Mouse (Mus musculus) forebrain, embryonic 11.5 days (tissue): ENCODE results near the gene Nup153. TPM values are rescaled to one million over a fixed set of nuclear protein-coding genes. Genes with fewer than 3 reads are reported as not detected.

Experiments used
- ATAC-seq: fragments of 200-750 bp; cut with Nextera tagmentation; replicated peaks from 2 replicates; pipeline ENCODE4 v1.8.0; 2017; ENCODE audit warnings: moderate TSS enrichment; ENCODE audit not compliant: low FRiP score
- DNase-seq: peaks from one replicate; pipeline ENCODE4 v3.0.0-alpha.2; 2017; ENCODE audit warnings: low spot score
- H3K27ac ChIP-seq: fragments of 300-500 bp; sonication (generic); 2 replicates; pipeline ENCODE4 v1.5.1; 2014; ENCODE audit warnings: low read depth, low read length
- H3K27me3 ChIP-seq: fragments of 300-500 bp; sonication (generic); 2 replicates; pipeline ENCODE4 v1.6.1; 2014; ENCODE audit warnings: mild to moderate bottlenecking, low read length, mixed read lengths; ENCODE audit not compliant: control insufficient read depth, insufficient read depth
- H3K36me3 ChIP-seq: fragments of 300-500 bp; sonication (generic); 2 replicates; pipeline ENCODE4 v1.6.1; 2014; ENCODE audit warnings: mild to moderate bottlenecking, low read length, moderate library complexity, mixed read lengths; ENCODE audit not compliant: control insufficient read depth, insufficient read depth
- H3K4me1 ChIP-seq: fragments of 300-500 bp; sonication (generic); replicated peaks from 2 replicates; pipeline ENCODE4 v1.6.1; 2014; ENCODE audit warnings: low read length, mixed read lengths; ENCODE audit not compliant: control insufficient read depth, insufficient read depth
- H3K4me2 ChIP-seq: fragments of 300-500 bp; sonication (generic); 2 replicates; pipeline ENCODE4 v1.6.1; 2014; ENCODE audit warnings: low read depth, mild to moderate bottlenecking, low read length, moderate library complexity, mixed read lengths; ENCODE audit not compliant: severe bottlenecking
- H3K4me3 ChIP-seq: fragments of 300-500 bp; sonication (generic); 2 replicates; pipeline ENCODE4 v1.5.1; 2014; ENCODE audit warnings: low read depth, low read length
- H3K9ac ChIP-seq: fragments of 300-500 bp; sonication (generic); 2 replicates; pipeline ENCODE4 v1.6.1; 2014; ENCODE audit warnings: low read length
- H3K9me3 ChIP-seq: fragments of 300-500 bp; sonication (generic); 2 replicates; pipeline ENCODE4 v1.6.1; 2016; ENCODE audit warnings: low read length, mixed read lengths; ENCODE audit not compliant: control insufficient read depth
- WGBS: fragments of 180-500 bp; shearing (Covaris S2); extraction: QIAGEN DNeasy Blood & Tissue Kit; methylation state at CpG from one replicate; pipeline ENCODE4 v1.1.7; 2014; 5-methylcytosine and 5-hydroxymethylcytosine counted together
- polyA plus RNA-seq: library from polyadenylated mRNA; unstranded; fragments of >200 nt; fragmentation: Nextera tagmentation; extraction: Ambion mirVana; gene quantifications from 2 replicates; pipeline ENCODE4 v1.2.1, GENCODE M21; 2014

Gene Nup153
- polyA plus RNA-seq, 1 experiment from 2014 or later, result 49.7 TPM

DNA sequence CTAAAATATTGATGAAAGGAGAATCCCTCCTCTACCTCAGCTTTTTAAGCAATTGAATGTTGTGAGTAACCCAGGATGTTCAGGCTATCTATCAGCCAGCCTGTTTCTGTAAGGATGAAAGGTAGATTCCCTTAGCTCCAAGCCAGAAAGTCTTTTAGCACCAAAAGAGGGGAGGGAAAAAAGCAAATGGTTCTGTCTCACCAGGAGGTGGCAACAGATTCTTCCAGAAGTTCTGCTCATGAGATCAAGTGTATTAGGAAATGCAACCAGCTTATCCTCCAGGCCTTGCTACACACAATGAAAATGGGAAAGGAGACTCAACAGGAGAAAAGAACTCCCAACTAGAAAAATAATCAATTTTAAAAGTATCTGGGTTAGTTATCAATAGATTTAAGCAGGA lies 3.4 kb downstream of the Nup153 start:
- DNase-seq (no peak), ATAC-seq (no peak)
- H3K4me2 ChIP-seq, result no peak overlapping the region
- H3K4me1 ChIP-seq, result 0 out of 2 replicates have a peak, but pooled peaks cover 6% of the 10 kb centered on the region
- no peaks in the 10 kb centered on the region for H3K27me3 ChIP-seq
- H3K9ac ChIP-seq, result no peak overlapping the region
- no peaks in the 10 kb centered on the region for H3K9me3 ChIP-seq
- no peaks in the 10 kb centered on the region for H3K36me3 ChIP-seq
- H3K4me3 ChIP-seq, result no peak overlapping the region
- no peak overlapping the region for H3K27ac ChIP-seq

DNA sequence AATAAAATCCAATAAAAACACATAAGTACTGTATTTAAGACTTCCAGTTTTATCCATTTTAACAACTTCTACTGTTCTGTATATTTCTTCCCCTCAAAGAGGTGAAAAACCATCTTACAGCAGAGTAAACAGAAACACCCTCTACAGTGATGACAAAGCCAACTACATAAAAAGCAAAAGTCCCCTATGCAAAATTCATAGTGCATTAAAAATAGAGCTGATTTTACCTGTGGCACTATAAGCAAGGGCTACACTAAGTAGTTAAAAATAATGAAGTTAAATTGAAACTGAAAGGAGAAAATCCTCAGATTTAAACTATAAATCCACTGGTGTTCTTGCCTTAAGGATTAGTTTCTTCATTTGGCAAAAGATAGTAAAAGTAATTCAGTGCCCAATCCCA lies 6.7 kb downstream of the Nup153 start:
- Histone ChIP-seq H3K9me3 (no peaks in the 10 kb centered on the region), H3K36me3 (no peaks in the 10 kb centered on the region), H3K4me1 (0 out of 2 replicates have a peak, but pooled peaks cover 6% of the 10 kb centered on the region), H3K27ac (no peak overlapping the region), H3K27me3 (no peaks in the 10 kb centered on the region), H3K4me2 (no peak overlapping the region), H3K4me3 (no peak overlapping the region), H3K9ac (no peak overlapping the region)
- ATAC-seq (no peak), DNase-seq (no peak)

DNA sequence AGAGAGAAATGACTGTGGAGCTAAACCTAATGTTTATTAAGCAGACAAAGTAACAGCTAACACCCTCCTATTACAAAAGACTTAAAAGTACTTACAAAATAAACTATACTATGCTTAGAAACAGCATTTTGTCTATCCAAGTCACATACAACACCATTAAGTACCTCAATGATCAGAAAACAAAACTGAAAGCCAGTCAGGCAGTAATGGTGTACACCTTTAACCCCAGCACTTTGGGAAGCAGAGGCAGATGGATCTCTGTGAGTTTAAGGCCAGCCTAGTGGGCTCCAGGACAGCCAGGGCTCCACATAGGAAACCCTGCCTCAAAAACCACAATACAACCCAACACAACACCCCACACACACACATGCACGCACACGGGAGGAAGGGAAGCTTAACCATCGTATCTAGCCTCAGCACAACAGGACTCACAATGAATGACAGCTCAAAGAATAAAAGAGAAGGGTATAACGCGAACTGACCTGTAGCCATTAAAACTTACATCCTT lies 8.8 kb downstream of the Nup153 start:
- Histone ChIP-seq H3K36me3 (no peaks in the 10 kb centered on the region), H3K4me1 (no peaks in the 10 kb centered on the region), H3K9me3 (no peaks in the 10 kb centered on the region), H3K27ac (no peak overlapping the region), H3K4me2 (no peak overlapping the region), H3K27me3 (no peaks in the 10 kb centered on the region), H3K9ac (no peak overlapping the region), H3K4me3 (no peak overlapping the region)
- DNase-seq, result no peak
- 85% methylated on average over 5 of the region's 5 CpGs for WGBS
- ATAC-seq, result no peak

DNA sequence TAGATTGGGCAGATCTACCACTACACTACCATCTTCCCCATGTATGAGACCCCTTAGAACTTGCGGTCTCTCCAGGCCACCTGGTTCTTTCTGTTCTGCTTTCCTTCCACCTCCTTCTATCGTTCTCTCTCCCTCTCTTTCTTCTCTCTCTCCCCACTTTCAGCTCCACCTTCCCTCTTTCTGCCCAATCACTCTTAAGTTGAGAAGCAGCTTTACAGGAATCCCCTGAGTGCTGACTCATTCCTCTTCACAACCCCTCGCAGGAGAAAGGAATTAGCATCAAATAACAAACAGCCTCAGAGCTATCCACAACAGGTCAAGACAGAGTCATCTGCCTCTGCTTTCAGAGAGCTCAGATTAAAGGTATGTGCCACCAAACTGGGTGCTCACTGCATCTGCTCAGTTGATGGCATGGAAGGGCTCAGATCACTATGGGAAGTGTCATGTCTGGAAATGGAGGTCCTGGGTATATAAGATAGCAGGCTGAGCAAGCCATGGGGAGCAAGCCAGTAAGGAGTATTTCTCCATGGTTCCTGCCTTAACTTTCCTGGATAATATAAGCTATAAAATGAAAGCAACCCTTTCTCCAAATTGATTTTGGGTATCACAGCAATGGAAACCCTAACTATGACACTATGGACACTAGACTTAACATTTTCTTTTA lies 11.6 kb downstream of the Nup153 start:
- 90% methylated on average over 3 of the region's 3 CpGs for WGBS
- no peaks in the 10 kb centered on the region for H3K9me3 ChIP-seq
- H3K4me2 ChIP-seq, result no peak overlapping the region
- no peak overlapping the region for H3K9ac ChIP-seq
- no peak for ATAC-seq
- H3K36me3 ChIP-seq, result peaks cover 4% of the 10 kb centered on the region; the same call in 1 of the 2 replicates
- no peak overlapping the region for H3K4me3 ChIP-seq
- no peaks in the 10 kb centered on the region for H3K27me3 ChIP-seq
- H3K4me1 ChIP-seq, result no peaks in the 10 kb centered on the region
- DNase-seq, result no peak
- no peak overlapping the region for H3K27ac ChIP-seq

DNA sequence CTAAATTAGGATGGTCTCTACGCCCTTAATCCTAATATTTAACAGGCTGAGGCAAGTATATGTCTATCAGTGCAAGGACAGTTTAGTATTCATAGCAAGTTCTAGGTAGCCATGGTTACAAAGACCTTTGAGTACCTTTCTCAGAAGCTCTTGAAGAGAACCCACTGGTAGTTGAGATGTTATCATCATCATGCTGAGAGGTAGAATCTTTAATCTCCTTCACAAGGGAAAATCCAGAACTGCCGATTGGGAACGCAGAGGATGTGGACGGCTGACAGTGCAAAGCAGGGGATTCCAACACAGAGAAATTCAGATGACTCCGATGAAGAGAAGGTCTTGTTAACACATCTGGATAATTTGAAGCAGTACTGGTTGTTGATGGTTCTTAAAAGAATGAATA lies 14.3 kb downstream of the Nup153 start:
- 89% methylated on average over 5 of the region's 5 CpGs for WGBS
- no peaks in the 10 kb centered on the region for H3K27me3 ChIP-seq
- no peak overlapping the region for H3K9ac ChIP-seq
- DNase-seq, result no peak
- no peak overlapping the region for H3K4me2 ChIP-seq
- peaks cover 4% of the 10 kb centered on the region; the same call in 1 of the 2 replicates for H3K36me3 ChIP-seq
- no peaks in the 10 kb centered on the region for H3K4me1 ChIP-seq
- H3K9me3 ChIP-seq, result no peaks in the 10 kb centered on the region
- no peak overlapping the region for H3K4me3 ChIP-seq
- no peak for ATAC-seq
- no peak overlapping the region for H3K27ac ChIP-seq

DNA sequence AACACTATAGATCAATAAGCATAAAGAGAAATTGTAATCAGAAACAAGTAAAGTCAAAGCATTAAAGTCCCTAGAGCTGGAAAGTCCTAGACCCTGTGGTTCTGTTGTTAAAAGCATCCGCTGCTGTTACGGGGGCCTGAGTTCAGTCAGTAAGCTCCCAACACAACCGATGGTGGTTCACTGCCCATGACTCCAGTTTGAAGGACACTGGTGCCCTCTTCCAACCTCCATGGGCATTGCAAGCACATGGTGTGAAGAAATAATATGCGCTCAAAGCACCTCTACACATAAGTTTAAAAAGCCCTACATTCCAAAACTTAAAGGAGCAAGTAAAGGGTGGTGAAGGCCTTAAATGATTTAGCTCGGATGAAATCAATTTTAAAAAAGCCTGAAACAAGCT lies 24.6 kb downstream of the Nup153 start:
- ATAC-seq, result no peak
- H3K36me3 ChIP-seq, result peaks cover 3% of the 10 kb centered on the region; the same call in 1 of the 2 replicates
- no peak overlapping the region for H3K4me2 ChIP-seq
- no peak for DNase-seq
- H3K9ac ChIP-seq, result no peak overlapping the region
- WGBS, result 83% methylated on average over 5 of the region's 5 CpGs
- H3K9me3 ChIP-seq, result no peaks in the 10 kb centered on the region
- no peaks in the 10 kb centered on the region for H3K4me1 ChIP-seq
- H3K4me3 ChIP-seq, result no peak overlapping the region
- H3K27ac ChIP-seq, result no peak overlapping the region
- no peaks in the 10 kb centered on the region for H3K27me3 ChIP-seq

DNA sequence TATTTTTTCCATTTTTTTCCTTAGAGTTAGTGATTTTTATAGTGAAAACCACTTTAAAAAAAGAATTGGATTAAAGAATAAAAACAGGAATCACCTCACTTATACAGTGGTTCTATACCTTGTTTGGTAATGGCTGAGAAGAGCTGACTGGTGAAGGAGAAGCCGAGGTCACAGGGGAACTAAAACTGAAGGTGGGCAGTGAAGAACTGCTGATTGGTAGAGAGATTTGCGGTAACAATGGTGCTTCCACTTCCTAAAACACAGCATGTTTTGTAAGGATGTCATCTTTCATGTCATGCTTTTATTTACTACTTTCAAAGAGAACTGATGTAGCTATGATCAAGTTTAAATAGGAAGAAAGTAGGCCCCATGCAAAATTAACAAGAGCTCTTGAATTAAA lies 26.3 kb downstream of the Nup153 start:
- H3K36me3 ChIP-seq, result peaks cover 3% of the 10 kb centered on the region; the same call in 1 of the 2 replicates
- 96% methylated on average over 2 of the region's 2 CpGs for WGBS
- DNase-seq, result no peak
- no peak overlapping the region for H3K9ac ChIP-seq
- H3K4me1 ChIP-seq, result no peaks in the 10 kb centered on the region
- no peaks in the 10 kb centered on the region for H3K9me3 ChIP-seq
- H3K4me3 ChIP-seq, result no peak overlapping the region
- no peak for ATAC-seq
- no peak overlapping the region for H3K4me2 ChIP-seq
- H3K27ac ChIP-seq, result no peak overlapping the region
- H3K27me3 ChIP-seq, result no peaks in the 10 kb centered on the region

DNA sequence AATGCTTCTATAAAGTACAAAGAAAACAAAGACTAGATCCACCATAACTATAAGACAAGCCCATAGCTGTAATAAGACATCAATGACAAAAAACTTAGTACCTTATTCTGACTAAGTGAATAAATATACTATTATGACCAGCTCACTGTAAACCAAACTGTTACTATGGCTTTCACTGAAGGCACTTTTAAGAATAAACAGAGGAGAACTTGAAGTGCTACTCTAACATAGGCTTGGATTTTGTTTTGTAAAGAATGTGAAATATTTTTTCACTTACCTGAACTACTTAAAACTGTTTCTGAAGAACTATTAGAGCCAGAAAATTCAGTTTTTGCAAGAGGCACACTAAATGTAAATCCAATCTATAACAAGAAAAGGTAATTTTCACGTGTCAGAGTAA lies 28.4 kb downstream of the Nup153 start:
- 88% methylated on average over 1 of the region's 1 CpGs for WGBS
- Histone ChIP-seq H3K9ac (no peak overlapping the region), H3K4me2 (no peak overlapping the region), H3K36me3 (peaks cover under 1% of the 10 kb centered on the region; the same call in 1 of the 2 replicates), H3K4me3 (no peak overlapping the region), H3K27me3 (no peaks in the 10 kb centered on the region), H3K4me1 (no peaks in the 10 kb centered on the region), H3K9me3 (no peaks in the 10 kb centered on the region), H3K27ac (no peak overlapping the region)
- no peak for ATAC-seq
- DNase-seq, result no peak

DNA sequence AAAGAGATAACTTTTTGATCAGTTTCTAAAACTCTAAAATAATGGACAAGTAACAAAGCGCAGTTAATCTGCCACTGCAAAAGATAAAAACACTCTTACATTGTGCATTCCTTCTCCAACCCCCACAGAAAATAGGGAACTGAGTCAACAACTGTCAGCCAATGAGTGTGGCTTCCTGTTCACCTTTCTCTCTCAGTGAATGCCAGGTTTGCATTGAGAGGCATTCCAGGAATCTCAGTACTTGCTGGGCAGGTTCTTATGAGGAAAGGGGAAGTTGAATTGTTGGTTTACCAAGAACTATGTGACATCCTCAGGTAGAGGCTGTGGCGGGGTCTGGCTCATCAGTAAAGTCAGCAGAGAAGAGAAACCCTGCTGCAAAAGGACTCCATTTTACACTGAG lies 31.0 kb downstream of the Nup153 start:
- Histone ChIP-seq H3K4me2 (no peak overlapping the region), H3K9ac (no peak overlapping the region), H3K4me1 (no peaks in the 10 kb centered on the region), H3K9me3 (no peaks in the 10 kb centered on the region), H3K27me3 (no peaks in the 10 kb centered on the region), H3K36me3 (peaks cover 5% of the 10 kb centered on the region), H3K4me3 (no peak overlapping the region), H3K27ac (no peak overlapping the region)
- ATAC-seq (no peak), DNase-seq (no peak)
- WGBS, result 86% methylated on average over 2 of the region's 2 CpGs
